Mouse (Mus musculus): Measurements from ENCODE around the gene Ablim1. TPM values are rescaled to one million over a fixed set of nuclear protein-coding genes. Genes with fewer than 3 reads are reported as not detected.

Ablim1 gene
- total and polyA plus RNA-seq, 3 experiments: 101 to 454 (median 418) TPM

DNA sequence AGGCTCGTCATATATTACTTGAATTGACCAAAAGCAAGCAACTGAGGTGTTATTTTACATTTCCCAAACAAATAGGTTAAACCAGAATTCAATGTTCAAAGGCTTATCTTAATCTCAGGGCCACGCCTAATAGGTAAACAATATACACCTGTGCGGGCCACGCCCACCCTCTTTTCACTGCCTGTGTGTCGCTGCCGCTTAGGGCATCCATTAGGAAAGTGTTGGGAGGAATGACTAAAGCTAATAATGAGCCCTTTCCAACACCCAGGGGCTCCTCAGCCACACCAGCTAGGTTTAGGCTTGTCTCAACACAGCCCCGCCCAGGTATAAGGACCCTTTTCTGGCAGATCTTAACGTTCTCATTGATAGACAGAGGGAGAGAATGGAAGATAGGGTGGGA lies 118.1 kb downstream of the Ablim1 start:
- Histone ChIP-seq H3K36me3 (ENCODE audit: control insufficient read depth, insufficient read depth, low read length) (peaks cover 21% of the 10 kb centered on the region), H3K4me1 (ENCODE audit: control insufficient read depth, insufficient read depth, low read length) (peaks cover 35% of the 10 kb centered on the region), H3K27ac (peak overlapping the region; percentile 88), H3K79me2 (replicated peaks; ENCODE audit: control insufficient read depth, insufficient read depth, low read length) (peaks cover 5% of the 10 kb centered on the region), H3K9ac (ENCODE audit: low read depth, low read length) (peak overlapping the region; percentile 74), H3K4me3 (peak overlapping the region; percentile 51), H3K27me3 (ENCODE audit: control insufficient read depth, insufficient read depth, low read length) (no peaks in the 10 kb centered on the region)
- WGBS: 22% methylated on average over 8 of the region's 8 CpGs
- intact Hi-C loops (cut with DNase I): loop anchor here (1.0 to 5.0 kb wide), 4 partner anchors 35 to 116 kb away; partner anchors contain the start of gene Ablim1
- TF ChIP-seq CTCF (IDR thresholded peaks at IDR 0.05) (no peak), POLR2A (IDR thresholded peaks at IDR 0.05; ENCODE audit: insufficient read depth, low read depth, low read length) (no peak), EP300 (IDR thresholded peaks at IDR 0.05; ENCODE audit: insufficient read depth, low read depth, low read length) (no peak)
- DNase-seq: no peak

DNA sequence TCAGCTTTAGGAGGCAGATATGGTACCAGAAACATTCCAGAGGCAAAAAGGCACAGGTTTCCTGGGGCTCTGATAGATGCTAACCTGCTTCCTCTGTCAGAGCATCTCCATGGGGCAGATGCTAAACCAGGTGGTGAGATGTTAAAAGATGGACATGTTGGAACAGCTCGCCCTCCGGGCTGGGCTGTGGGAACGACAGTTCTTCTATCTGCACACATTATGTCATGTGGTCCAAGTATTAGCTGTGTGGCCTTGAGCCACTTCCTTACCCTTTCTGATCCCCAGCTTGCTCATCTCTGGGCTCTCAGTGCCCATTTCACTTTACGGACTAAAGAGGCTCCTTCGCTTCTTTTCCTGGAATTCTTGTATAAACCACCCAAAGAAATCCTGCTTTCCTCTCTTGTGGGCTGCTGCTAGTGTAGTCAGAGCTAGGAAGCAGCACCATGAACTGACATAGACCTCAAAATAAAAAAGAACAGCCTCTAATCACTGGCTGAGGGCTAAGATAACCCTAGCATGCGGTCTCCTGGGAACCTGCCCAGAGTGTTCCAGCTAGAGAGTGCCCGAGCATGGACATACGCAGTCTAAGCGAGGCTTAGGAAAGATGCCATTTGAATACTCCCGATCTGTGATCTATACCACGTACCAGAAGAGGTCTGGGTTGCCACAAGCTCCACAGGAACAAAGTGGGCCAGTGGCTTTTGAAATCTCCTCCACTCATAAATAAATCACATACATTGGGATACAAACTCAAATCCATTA lies 119.4 kb downstream of the Ablim1 start:
- WGBS: 28% methylated on average over 11 of the region's 11 CpGs
- Histone ChIP-seq H3K4me1 (ENCODE audit: control insufficient read depth, insufficient read depth, low read length) (peaks cover 30% of the 10 kb centered on the region), H3K27me3 (ENCODE audit: control insufficient read depth, insufficient read depth, low read length) (no peaks in the 10 kb centered on the region), H3K4me3 (peak overlapping the region; percentile 51), H3K36me3 (ENCODE audit: control insufficient read depth, insufficient read depth, low read length) (peaks cover 20% of the 10 kb centered on the region), H3K79me2 (replicated peaks; ENCODE audit: control insufficient read depth, insufficient read depth, low read length) (peaks cover 5% of the 10 kb centered on the region), H3K27ac (peak overlapping the region; percentile 88), H3K9ac (ENCODE audit: low read depth, low read length) (peak overlapping the region; percentile 69)
- peak; percentile 56 to 68 for DNase-seq
- intact Hi-C loops (cut with DNase I): loop anchor here (5.0 kb wide), 1 partner anchor 117 kb away; the partner anchor contains the start of gene Ablim1
- peak; percentile 64 for TF ChIP-seq POLR2A (IDR thresholded peaks at IDR 0.05; ENCODE audit: insufficient read depth, low read depth, low read length)
- TF ChIP-seq CTCF (IDR thresholded peaks at IDR 0.05): peak; percentile 35
- no peak for TF ChIP-seq EP300 (IDR thresholded peaks at IDR 0.05; ENCODE audit: insufficient read depth, low read depth, low read length)

DNA sequence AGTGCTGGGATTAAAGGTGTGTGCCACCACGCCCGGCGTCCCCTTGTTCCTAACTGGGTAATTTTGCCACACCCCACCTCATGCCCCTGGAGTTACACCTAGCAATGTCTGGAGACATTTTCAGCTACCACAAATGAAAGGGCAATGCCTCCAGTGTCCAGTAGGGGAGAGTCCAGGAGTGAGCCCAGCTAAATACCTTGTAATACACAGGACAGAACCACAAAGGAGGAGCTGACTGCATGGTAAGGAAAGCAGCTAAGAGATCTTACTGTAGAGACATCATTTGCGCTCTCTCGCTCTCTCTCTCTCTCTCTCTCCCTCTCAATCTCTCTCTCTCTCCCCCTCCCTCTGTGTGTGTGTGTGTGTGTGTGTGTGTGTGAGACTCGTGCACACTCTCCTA lies 120.8 kb downstream of the Ablim1 start:
- TF ChIP-seq CTCF (IDR thresholded peaks at IDR 0.05): peak; percentile 75
- TF ChIP-seq EP300 (IDR thresholded peaks at IDR 0.05; ENCODE audit: insufficient read depth, low read depth, low read length): 0 out of 2 replicates have a peak, but pooled peaks have one; percentile 31
- peak; percentile 56; the same call in 1 of the 2 replicates for TF ChIP-seq POLR2A (IDR thresholded peaks at IDR 0.05; ENCODE audit: insufficient read depth, low read depth, low read length)
- intact Hi-C loops (cut with DNase I): no loop called here
- Histone ChIP-seq H3K27me3 (ENCODE audit: control insufficient read depth, insufficient read depth, low read length) (no peaks in the 10 kb centered on the region), H3K4me3 (peak overlapping the region; percentile 51), H3K36me3 (ENCODE audit: control insufficient read depth, insufficient read depth, low read length) (peaks cover 31% of the 10 kb centered on the region), H3K79me2 (replicated peaks; ENCODE audit: control insufficient read depth, insufficient read depth, low read length) (peaks cover 5% of the 10 kb centered on the region), H3K9ac (ENCODE audit: low read depth, low read length) (peak overlapping the region; percentile 40), H3K4me1 (ENCODE audit: control insufficient read depth, insufficient read depth, low read length) (peaks cover 33% of the 10 kb centered on the region), H3K27ac (peak overlapping the region; percentile 88)
- DNase-seq: peak in 1 of 2 experiments; percentile 61
- 36% methylated on average over 6 of the region's 6 CpGs for WGBS

DNA sequence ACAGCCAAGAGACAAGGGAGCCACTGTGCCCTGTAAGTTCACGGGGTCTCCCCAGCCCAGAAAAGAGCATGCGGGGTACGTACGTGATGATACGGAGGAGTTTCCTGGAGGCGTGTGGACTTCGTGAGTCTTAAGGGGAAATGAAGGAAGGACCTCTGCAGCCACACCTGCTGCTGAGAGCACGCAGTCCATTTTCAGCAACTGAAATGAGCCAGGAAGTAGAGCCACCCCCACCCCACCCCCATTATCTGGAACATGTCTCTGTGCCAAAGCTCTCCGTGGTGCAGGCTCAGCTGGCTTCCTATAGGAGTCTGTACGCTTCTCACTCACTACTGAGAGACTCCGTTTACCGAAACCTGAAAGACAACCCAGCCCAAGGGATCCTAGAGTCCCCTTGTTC lies 121.3 kb downstream of the Ablim1 start:
- H3K27ac ChIP-seq: peak overlapping the region; percentile 88
- WGBS: 40% methylated on average over 12 of the region's 12 CpGs
- TF ChIP-seq EP300 (IDR thresholded peaks at IDR 0.05; ENCODE audit: insufficient read depth, low read depth, low read length) (peak; percentile 67; the same call in 1 of the 2 replicates), CTCF (IDR thresholded peaks at IDR 0.05) (no peak), POLR2A (IDR thresholded peaks at IDR 0.05; ENCODE audit: insufficient read depth, low read depth, low read length) (0 out of 2 replicates have a peak, but pooled peaks have one; percentile 30)
- H3K79me2 ChIP-seq (replicated peaks; ENCODE audit: control insufficient read depth, insufficient read depth, low read length): peaks cover 5% of the 10 kb centered on the region
- H3K27me3 ChIP-seq (ENCODE audit: control insufficient read depth, insufficient read depth, low read length): no peaks in the 10 kb centered on the region
- H3K36me3 ChIP-seq (ENCODE audit: control insufficient read depth, insufficient read depth, low read length): peaks cover 34% of the 10 kb centered on the region
- peaks cover 30% of the 10 kb centered on the region for H3K4me1 ChIP-seq (ENCODE audit: control insufficient read depth, insufficient read depth, low read length)
- H3K4me3 ChIP-seq: no peak overlapping the region
- intact Hi-C loops (cut with DNase I): no loop called here
- DNase-seq: peak in 1 of 2 experiments; percentile 41
- H3K9ac ChIP-seq (ENCODE audit: low read depth, low read length): no peak overlapping the region

DNA sequence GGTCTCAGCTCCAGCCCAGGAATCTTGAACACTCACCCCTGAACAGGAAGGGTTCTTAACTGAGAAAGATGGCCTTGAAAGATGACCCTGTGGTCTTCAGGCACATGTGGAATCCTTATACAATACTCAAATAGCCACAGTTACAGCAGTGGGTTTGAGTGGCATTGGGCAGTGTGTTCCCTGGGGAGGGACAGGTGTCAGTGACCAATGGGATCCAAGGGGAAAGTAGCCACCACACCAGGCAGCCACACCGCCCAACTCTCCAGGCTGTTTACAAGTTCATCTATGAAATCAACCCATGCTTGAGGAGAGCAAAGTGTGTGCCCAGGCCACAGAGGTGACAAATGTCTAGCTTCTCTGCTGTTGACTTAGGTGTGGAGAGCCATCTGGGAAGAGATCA lies 123.6 kb downstream of the Ablim1 start:
- TF ChIP-seq POLR2A (IDR thresholded peaks at IDR 0.05; ENCODE audit: insufficient read depth, low read depth, low read length) (no peak), EP300 (IDR thresholded peaks at IDR 0.05; ENCODE audit: insufficient read depth, low read depth, low read length) (no peak), CTCF (IDR thresholded peaks at IDR 0.05) (no peak)
- H3K4me1 ChIP-seq (ENCODE audit: control insufficient read depth, insufficient read depth, low read length): peaks cover 35% of the 10 kb centered on the region
- peaks cover 51% of the 10 kb centered on the region for H3K36me3 ChIP-seq (ENCODE audit: control insufficient read depth, insufficient read depth, low read length)
- no peaks in the 10 kb centered on the region for H3K27me3 ChIP-seq (ENCODE audit: control insufficient read depth, insufficient read depth, low read length)
- H3K9ac ChIP-seq (ENCODE audit: low read depth, low read length): no peak overlapping the region
- peaks cover 5% of the 10 kb centered on the region for H3K79me2 ChIP-seq (replicated peaks; ENCODE audit: control insufficient read depth, insufficient read depth, low read length)
- no peak overlapping the region; the same call in 1 of the 2 replicates for H3K27ac ChIP-seq
- no peak for DNase-seq
- WGBS: 73% methylated on average over 1 of the region's 1 CpGs
- H3K4me3 ChIP-seq: no peak overlapping the region
- intact Hi-C loops (cut with DNase I): no loop called here

DNA sequence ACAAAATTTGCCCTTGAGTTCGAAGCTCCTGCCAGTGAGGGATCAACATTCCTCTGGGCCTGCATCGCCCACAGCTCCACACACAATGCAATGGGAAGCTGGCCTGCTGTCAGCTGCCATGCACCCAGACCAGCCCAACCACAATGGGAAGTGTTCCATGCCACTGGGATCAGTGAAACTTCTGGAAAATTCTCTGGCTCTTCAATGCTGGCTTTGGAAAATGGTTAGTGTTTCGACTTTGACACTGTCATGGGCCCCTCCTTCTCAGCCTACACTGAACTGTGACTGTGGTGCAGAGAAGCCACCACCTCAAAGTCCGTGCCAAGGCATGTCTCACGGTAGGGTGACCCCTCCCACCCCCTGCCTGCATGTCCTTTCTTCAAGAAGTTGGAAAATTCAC lies 125.3 kb downstream of the Ablim1 start:
- 28% methylated on average over 5 of the region's 5 CpGs for WGBS
- intact Hi-C loops (cut with DNase I): no loop called here
- no peak for DNase-seq
- TF ChIP-seq CTCF (IDR thresholded peaks at IDR 0.05) (no peak), EP300 (IDR thresholded peaks at IDR 0.05; ENCODE audit: insufficient read depth, low read depth, low read length) (0 out of 2 replicates have a peak, but pooled peaks have one; percentile 40), POLR2A (IDR thresholded peaks at IDR 0.05; ENCODE audit: insufficient read depth, low read depth, low read length) (no peak)
- H3K27ac ChIP-seq: peak overlapping the region; percentile 64
- peaks cover 43% of the 10 kb centered on the region for H3K4me1 ChIP-seq (ENCODE audit: control insufficient read depth, insufficient read depth, low read length)
- H3K36me3 ChIP-seq (ENCODE audit: control insufficient read depth, insufficient read depth, low read length): peaks cover 64% of the 10 kb centered on the region
- peaks cover 2% of the 10 kb centered on the region for H3K79me2 ChIP-seq (replicated peaks; ENCODE audit: control insufficient read depth, insufficient read depth, low read length)
- H3K9ac ChIP-seq (ENCODE audit: low read depth, low read length): no peak overlapping the region; the same call in 1 of the 2 replicates
- no peak overlapping the region for H3K4me3 ChIP-seq
- H3K27me3 ChIP-seq (ENCODE audit: control insufficient read depth, insufficient read depth, low read length): no peaks in the 10 kb centered on the region

Data from heart, adult 2 months (tissue).